Mouse (Mus musculus) embryonic facial prominence, embryonic 11.5 days (tissue): ENCODE results near the gene Tmem259. TPM values are rescaled to one million over a fixed set of nuclear protein-coding genes. Genes with fewer than 3 reads are reported as not detected.

ENCODE experiments used
- ATAC-seq: fragments of 200-750 bp; cut with Nextera tagmentation; replicated peaks from 2 replicates; pipeline ENCODE4 v1.8.0; 2017; ENCODE audit warnings: low read depth; ENCODE audit not compliant: insufficient number of reproducible peaks, low FRiP score, low TSS enrichment
- DNase-seq: peaks from one replicate; pipeline ENCODE4 v3.0.0-alpha.2; 2015; ENCODE audit warnings: low spot score
- H3K27ac ChIP-seq: fragments of 300-500 bp; sonication (generic); replicated peaks from 2 replicates; pipeline ENCODE4 v1.5.1; 2014; ENCODE audit warnings: mild to moderate bottlenecking, low read depth, low read length, control low read depth
- H3K27me3 ChIP-seq: fragments of 300-500 bp; sonication (generic); 2 replicates; pipeline ENCODE4 v1.6.1; 2014; ENCODE audit warnings: mild to moderate bottlenecking, low read length, moderate library complexity, mixed read lengths; ENCODE audit not compliant: control insufficient read depth, insufficient read depth
- H3K36me3 ChIP-seq: fragments of 300-500 bp; sonication (generic); replicated peaks from 2 replicates; pipeline ENCODE4 v1.6.1; 2014; ENCODE audit warnings: low read depth, mild to moderate bottlenecking, low read length, moderate library complexity, mixed read lengths; ENCODE audit not compliant: control insufficient read depth, insufficient read depth
- H3K4me1 ChIP-seq: fragments of 300-500 bp; sonication (generic); 2 replicates; pipeline ENCODE4 v1.6.1; 2014; ENCODE audit warnings: low read length, mixed read lengths; ENCODE audit not compliant: control insufficient read depth, insufficient read depth
- H3K4me2 ChIP-seq: fragments of 300-500 bp; sonication (generic); 2 replicates; pipeline ENCODE4 v1.6.1; 2014; ENCODE audit warnings: low read depth, mild to moderate bottlenecking, control low read depth, low read length, moderate library complexity
- H3K4me3 ChIP-seq: fragments of 300-500 bp; sonication (generic); 2 replicates; pipeline ENCODE4 v1.5.1; 2014; ENCODE audit warnings: low read depth, low read length, control low read depth
- H3K9ac ChIP-seq: fragments of 300-500 bp; sonication (generic); replicated peaks from 2 replicates; pipeline ENCODE4 v1.6.1; 2014; ENCODE audit warnings: mild to moderate bottlenecking, control low read depth, low read length
- H3K9me3 ChIP-seq: fragments of 300-500 bp; sonication (generic); replicated peaks from 2 replicates; pipeline ENCODE4 v1.6.1; 2016; ENCODE audit warnings: mild to moderate bottlenecking, low read length, inconsistent platforms, mixed read lengths; ENCODE audit not compliant: control insufficient read depth
- WGBS: fragments of 180-500 bp; shearing (Covaris S2); extraction: QIAGEN DNeasy Blood & Tissue Kit; methylation state at CpG from one replicate; pipeline ENCODE4 v1.1.7; 2014; 5-methylcytosine and 5-hydroxymethylcytosine counted together
- polyA plus RNA-seq: library from polyadenylated mRNA; unstranded; fragments of >200 nt; fragmentation: Nextera tagmentation; extraction: Ambion mirVana; gene quantifications from 2 replicates; pipeline ENCODE4 v1.2.1, GENCODE M21; 2014

Tmem259 gene
- polyA plus RNA-seq, 1 experiment from 2014 or later: 13.4 TPM

DNA sequence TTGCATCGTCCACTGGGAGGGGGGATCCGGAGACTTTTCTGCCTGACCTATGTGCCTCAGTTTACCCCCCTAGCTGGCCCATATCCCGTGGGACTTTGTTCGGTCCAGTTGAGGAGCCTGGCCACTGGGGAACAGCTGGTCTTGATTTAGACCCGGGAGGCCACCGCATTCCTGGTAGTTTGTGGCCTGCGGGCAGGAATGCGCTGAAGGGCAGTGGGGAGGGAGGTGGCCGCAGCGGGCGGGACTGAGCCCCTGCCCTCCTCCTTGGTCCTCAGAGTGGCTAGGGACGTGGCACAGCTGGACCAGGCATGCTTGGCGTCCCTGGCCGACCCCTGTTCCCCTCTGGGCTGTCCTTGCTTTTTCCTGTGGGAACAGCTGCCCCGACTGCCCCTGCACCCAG is 5.7 kb upstream of the Tmem259 start:
- Histone ChIP-seq H3K9me3 (no peaks in the 10 kb centered on the region), H3K36me3 (peaks cover 13% of the 10 kb centered on the region; the same call in 1 of the 2 replicates), H3K27me3 (no peaks in the 10 kb centered on the region), H3K4me2 (peak overlapping the region; percentile 66), H3K9ac (peak overlapping the region; percentile 33), H3K27ac (no peak overlapping the region), H3K4me1 (peaks cover 3% of the 10 kb centered on the region), H3K4me3 (peak overlapping the region; percentile 64)
- 5% methylated on average over 15 of the region's 15 CpGs for WGBS
- ATAC-seq: no peak
- DNase-seq: peak; percentile 75

DNA sequence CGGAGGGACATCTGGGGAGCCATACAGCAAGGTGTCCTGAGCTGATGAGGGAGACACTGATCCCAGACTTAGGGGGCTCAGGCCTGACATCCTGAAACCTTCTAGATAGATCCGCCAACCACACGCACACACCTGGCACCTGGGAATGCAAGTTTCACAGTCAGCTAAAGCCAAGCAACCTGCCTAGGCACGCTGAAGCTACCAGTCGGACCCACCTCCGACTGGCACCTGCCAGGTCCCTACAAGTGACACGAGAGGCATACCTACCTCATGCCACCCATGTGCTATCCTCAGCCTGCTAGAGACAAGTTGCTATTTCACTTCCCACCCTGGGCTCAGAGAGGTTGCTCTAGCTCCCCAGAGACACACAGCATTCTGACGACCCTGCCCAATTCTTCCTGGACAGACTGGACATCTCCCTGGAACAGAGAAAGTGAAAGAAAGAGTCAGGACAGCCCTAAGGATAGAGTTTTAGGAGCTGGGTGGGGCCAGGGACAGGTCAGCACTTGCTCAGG is 5.2 kb upstream of the Tmem259 start:
- ATAC-seq (no peak), DNase-seq (no peak)
- WGBS: 22% methylated on average over 8 of the region's 8 CpGs
- Histone ChIP-seq H3K9ac (peak overlapping the region; percentile 82), H3K9me3 (no peaks in the 10 kb centered on the region), H3K27me3 (no peaks in the 10 kb centered on the region), H3K4me2 (peak overlapping the region; percentile 66), H3K27ac (no peak overlapping the region), H3K36me3 (peaks cover 13% of the 10 kb centered on the region; the same call in 1 of the 2 replicates), H3K4me1 (peaks cover 3% of the 10 kb centered on the region), H3K4me3 (peak overlapping the region; percentile 64)

DNA sequence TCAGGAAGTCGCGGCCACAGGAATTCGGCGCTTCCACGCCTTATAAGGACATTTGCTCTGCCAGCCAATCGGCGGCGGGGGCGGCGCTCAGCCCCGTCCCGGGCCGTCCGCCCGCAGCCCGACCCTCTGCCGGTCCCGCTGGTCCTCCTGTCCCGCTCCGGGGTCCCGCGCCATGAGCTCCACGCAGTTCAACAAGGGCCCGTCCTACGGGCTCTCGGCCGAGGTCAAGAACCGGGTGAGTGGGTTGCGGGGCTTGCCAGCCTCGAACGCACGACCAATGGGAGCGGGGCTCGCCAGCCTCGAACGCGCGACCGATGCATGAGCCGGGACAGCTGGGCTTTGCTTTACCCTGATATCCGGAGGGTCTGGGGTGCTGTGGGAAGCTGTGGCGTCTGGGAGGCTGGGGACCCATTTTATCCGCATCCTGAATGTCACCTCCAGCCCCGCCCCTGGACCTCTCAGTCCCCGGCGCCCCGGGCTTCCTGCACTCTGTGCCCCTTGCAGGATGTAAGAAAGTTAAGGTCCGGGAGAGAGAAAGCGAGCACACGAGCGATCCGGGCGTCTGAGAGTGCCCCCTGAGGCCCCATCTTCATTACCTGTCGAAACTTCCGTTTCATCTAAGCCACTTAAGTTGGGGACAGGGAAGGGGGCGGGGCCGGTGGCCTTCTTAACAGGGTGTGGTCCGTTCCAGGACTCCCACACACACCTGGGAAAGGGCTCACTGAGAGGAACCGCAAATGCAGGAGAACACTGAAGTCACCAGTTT is 4.6 kb upstream of the Tmem259 start, which contains the start of gene Cnn2:
Cnn2 (plus strand) TSS at position 79 of the 766 bp plus-strand sequence.
- H3K9me3 ChIP-seq: no peaks in the 10 kb centered on the region
- peak; percentile 84 for DNase-seq
- peaks cover 3% of the 10 kb centered on the region for H3K4me1 ChIP-seq
- peak within 1 kb of the TSS; percentile 66 for H3K4me2 ChIP-seq
- H3K4me3 ChIP-seq: peak within 1 kb of the TSS; percentile 64
- ATAC-seq: no peak
- under 1% methylated on average over 55 of the region's 59 CpGs for WGBS
- peak within 1 kb of the TSS; percentile 70 for H3K27ac ChIP-seq
- peak within 1 kb of the TSS; percentile 82 for H3K9ac ChIP-seq
- no peaks in the 10 kb centered on the region for H3K27me3 ChIP-seq
- peaks cover 13% of the 10 kb centered on the region; the same call in 1 of the 2 replicates for H3K36me3 ChIP-seq

DNA sequence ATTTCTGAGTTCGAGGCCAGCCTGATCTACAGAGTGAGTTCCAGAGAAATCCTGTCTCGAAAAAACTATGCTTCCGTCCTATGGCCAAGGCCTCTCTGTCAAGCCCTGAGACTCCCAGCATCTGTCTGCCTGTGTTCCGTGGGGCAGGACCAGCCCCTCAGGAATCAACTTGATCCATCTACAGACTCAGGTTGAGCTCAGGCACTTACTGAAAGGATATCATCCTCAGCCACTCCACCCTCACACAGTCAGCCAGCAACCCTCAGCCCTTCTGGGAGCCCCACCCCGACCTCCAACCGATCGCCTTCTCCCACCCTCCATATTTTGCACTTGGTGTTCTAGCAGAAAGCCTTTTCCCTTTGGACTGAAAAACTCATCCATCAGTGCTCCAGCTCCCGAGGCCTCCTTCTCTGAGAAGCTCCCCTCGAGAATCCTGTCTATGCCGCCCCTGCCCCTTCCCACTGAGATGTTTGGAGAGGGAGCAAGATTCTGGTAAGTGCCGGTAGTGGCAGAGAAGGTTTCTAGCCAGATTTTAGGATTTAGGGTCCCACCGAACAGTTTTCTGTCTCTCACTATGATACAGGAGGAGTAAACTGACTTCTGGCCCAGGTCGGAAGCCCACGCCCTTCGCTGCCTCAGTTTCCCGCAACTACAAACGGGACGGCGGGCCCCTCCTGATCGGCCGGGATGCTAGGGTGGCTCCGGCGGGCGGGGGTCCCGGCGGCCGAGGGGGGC is 3.8 kb upstream of the Tmem259 start:
- DNase-seq (peak; percentile 26), ATAC-seq (no peak)
- Histone ChIP-seq H3K9me3 (no peaks in the 10 kb centered on the region), H3K36me3 (peaks cover 7% of the 10 kb centered on the region; the same call in 1 of the 2 replicates), H3K27ac (peak overlapping the region; percentile 70), H3K4me1 (peaks cover 3% of the 10 kb centered on the region), H3K4me3 (peak overlapping the region; percentile 64), H3K9ac (peak overlapping the region; percentile 82), H3K4me2 (peak overlapping the region; percentile 66), H3K27me3 (no peaks in the 10 kb centered on the region)
- 9% methylated on average over 27 of the region's 27 CpGs for WGBS

GRCm38 (mm10) chr10:79986963-79987362 is 2.8 kb upstream of the Tmem259 start:
- H3K4me3 ChIP-seq: no peak overlapping the region
- no peaks in the 10 kb centered on the region for H3K9me3 ChIP-seq
- ATAC-seq (no peak), DNase-seq (peak; percentile 89)
- peaks cover 2% of the 10 kb centered on the region for H3K36me3 ChIP-seq
- no peaks in the 10 kb centered on the region for H3K27me3 ChIP-seq
- no peak overlapping the region for H3K9ac ChIP-seq
- peaks cover 3% of the 10 kb centered on the region for H3K4me1 ChIP-seq
- H3K4me2 ChIP-seq: peak overlapping the region; percentile 5
- H3K27ac ChIP-seq: no peak overlapping the region
- 2% methylated on average over 11 of the region's 11 CpGs for WGBS

DNA sequence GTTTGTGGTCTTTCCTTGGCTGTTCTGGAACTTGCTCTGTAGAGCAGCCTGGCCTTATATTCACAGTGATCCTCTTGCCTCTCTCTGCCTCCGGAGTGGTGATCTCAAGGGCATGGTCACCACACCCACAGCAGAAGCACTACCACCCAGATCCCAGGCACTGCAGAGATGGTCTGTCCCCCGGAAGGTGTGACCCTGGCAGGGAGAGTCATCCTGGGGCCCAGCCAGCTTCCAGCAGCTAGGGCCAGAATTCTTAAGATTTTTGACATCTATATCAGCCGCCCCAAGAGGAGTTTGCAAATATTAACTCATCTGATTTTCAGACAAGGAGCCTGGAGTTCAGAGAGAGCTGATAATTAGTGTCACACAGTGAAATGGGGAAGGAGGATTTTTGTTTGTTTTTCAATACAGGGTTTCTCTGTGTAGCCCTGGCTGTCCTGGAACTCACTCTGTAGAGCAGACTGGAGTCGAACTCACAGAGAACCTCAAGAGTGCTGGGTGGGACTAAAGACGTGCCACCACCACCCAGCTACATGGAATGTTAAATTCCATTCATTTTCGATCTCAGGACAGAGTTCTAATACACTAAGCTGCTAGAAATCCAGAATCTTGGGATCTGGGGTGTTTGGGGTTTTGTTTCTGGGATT is 2.2 kb upstream of the Tmem259 start:
- WGBS: 35% methylated on average over 6 of the region's 6 CpGs
- Histone ChIP-seq H3K9me3 (no peaks in the 10 kb centered on the region), H3K27me3 (no peaks in the 10 kb centered on the region), H3K4me2 (peak overlapping the region; percentile 71), H3K4me1 (peaks cover 3% of the 10 kb centered on the region), H3K36me3 (no peaks in the 10 kb centered on the region; the same call in 1 of the 2 replicates), H3K9ac (no peak overlapping the region; the same call in 1 of the 2 replicates), H3K27ac (no peak overlapping the region), H3K4me3 (no peak overlapping the region; the same call in 1 of the 2 replicates)
- ATAC-seq (no peak), DNase-seq (no peak)

DNA sequence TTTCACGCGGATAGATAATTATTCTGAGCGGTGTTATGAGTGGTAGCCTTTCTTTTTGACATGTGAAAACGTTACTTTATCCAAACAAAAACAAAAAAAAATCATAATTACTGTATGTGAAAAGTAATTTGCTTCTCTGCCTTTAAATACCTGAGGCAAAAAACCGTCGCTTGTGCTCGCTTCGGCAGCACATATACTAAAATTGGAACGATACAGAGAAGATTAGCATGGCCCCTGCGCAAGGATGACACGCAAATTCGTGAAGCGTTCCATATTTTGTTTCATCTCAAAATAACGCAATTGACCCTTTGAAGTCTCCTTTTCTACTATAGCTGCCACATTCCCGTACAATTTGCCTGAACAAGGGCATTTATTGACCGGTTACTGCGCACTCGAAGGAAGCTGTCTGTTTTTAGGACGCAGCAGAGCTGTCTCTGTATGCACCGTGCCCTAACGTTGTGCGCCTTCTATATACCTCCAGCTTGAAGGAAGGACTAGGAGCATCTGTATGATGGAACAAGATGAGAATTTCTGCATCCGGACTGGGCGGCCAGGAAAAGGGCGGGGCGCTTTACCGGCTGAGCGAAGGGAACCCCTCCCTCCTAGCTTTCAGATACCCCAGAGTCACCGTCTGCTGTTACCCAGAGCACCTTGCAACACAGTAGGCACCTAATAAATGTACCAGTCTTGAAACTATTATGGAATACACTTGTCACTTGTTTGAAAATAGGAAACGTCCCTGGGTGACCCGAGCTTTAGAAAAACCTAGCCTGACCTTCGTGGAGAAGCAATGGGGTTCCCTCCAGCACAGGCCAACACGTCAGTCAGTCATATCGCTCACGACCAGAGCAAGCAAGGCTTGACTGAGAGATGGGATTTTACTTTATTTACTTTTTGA is 1.5 kb upstream of the Tmem259 start:
- Histone ChIP-seq H3K36me3 (no peaks in the 10 kb centered on the region; the same call in 1 of the 2 replicates), H3K4me3 (peak overlapping the region; percentile 79), H3K27me3 (no peaks in the 10 kb centered on the region), H3K27ac (peak overlapping the region; percentile 84), H3K4me1 (peaks cover 3% of the 10 kb centered on the region), H3K9ac (peak overlapping the region; percentile 50), H3K9me3 (no peaks in the 10 kb centered on the region), H3K4me2 (peak overlapping the region; percentile 71)
- DNase-seq (peak; percentile 58), ATAC-seq (no peak)
- 5% methylated on average over 35 of the region's 35 CpGs for WGBS
